Mouse (Mus musculus) ES-Bruce4 (cell line): ENCODE data around the gene Gpr158.

ENCODE experiments used
- CTCF ChIP-seq: IDR thresholded peaks from one replicate; pipeline ENCODE4 v1.8.1; 2011; ENCODE audit warnings: low read depth, low read length
- EP300 ChIP-seq: IDR thresholded peaks from 2 replicates; pipeline ENCODE4 v1.6.1; 2011; ENCODE audit warnings: low read depth, low read length; ENCODE audit not compliant: insufficient read depth
- POLR2A ChIP-seq: IDR thresholded peaks from one replicate; pipeline ENCODE4 v1.8.1; 2011; ENCODE audit warnings: low read length; ENCODE audit not compliant: insufficient read depth

GRCm38 (mm10) chr2:21369556-21369955 is 2.2 kb downstream of the Gpr158 start:
- no peak for TF ChIP-seq CTCF
- TF ChIP-seq POLR2A: no peak
- no peak for TF ChIP-seq EP300
